Mouse (Mus musculus) G1E-ER4 (cell line): Measurements from ENCODE around the gene Tnnt1. TPM values are rescaled to one million over a fixed set of nuclear protein-coding genes. Genes with fewer than 3 reads are reported as not detected.

Experiments used
- GATA1 ChIP-seq: IDR thresholded peaks from one replicate; pipeline ENCODE4 v1.8.0; 2012; ENCODE audit warnings: low read length, inconsistent platforms
- polyA plus RNA-seq: library from polyadenylated mRNA; stranded (reverse); fragments of >175 nt; gene quantifications from 2 replicates; pipeline ENCODE4 v1.2.3, GENCODE M21; 2012

The Tnnt1 gene
- polyA plus RNA-seq, 1 experiment, result 0.11 TPM

- TF ChIP-seq GATA1, result no peak
Measured at GRCm38 (mm10) chr7:4482281-4482680, 33.9 kb downstream of the Tnnt1 start.

DNA sequence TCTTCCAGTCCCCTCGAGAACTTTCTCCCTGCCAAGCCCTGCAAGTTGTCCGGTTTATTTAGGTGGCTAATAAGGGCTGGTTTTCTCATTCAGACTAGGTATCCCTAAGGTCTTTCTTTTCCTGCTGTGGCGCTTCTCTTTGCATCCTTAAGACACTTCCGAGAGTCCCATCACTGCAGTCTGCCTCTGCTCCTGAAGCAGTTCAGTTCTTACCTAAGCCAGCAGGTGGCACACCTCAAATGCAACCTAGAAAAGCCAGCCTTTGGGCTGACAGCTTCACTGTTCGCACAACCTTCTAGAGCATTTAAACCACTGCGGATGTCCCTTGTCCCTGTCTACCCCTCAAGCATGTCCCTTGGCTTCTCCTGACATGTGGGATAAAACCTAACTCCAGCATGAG, 36.5 kb downstream of the Tnnt1 start:
- no peak for TF ChIP-seq GATA1

GRCm38 (mm10) chr7:4478796-4479291, 37.3 kb downstream of the Tnnt1 start:
- no peak for TF ChIP-seq GATA1

- TF ChIP-seq GATA1, result no peak
Measured at GRCm38 (mm10) chr7:4478021-4478795, 38.0 kb downstream of the Tnnt1 start.

GRCm38 (mm10) chr7:4473940-4474339, 42.2 kb downstream of the Tnnt1 start:
- TF ChIP-seq GATA1, result no peak

- no peak for TF ChIP-seq GATA1
Measured at GRCm38 (mm10) chr7:4471179-4471555, 45.0 kb downstream of the Tnnt1 start.

DNA sequence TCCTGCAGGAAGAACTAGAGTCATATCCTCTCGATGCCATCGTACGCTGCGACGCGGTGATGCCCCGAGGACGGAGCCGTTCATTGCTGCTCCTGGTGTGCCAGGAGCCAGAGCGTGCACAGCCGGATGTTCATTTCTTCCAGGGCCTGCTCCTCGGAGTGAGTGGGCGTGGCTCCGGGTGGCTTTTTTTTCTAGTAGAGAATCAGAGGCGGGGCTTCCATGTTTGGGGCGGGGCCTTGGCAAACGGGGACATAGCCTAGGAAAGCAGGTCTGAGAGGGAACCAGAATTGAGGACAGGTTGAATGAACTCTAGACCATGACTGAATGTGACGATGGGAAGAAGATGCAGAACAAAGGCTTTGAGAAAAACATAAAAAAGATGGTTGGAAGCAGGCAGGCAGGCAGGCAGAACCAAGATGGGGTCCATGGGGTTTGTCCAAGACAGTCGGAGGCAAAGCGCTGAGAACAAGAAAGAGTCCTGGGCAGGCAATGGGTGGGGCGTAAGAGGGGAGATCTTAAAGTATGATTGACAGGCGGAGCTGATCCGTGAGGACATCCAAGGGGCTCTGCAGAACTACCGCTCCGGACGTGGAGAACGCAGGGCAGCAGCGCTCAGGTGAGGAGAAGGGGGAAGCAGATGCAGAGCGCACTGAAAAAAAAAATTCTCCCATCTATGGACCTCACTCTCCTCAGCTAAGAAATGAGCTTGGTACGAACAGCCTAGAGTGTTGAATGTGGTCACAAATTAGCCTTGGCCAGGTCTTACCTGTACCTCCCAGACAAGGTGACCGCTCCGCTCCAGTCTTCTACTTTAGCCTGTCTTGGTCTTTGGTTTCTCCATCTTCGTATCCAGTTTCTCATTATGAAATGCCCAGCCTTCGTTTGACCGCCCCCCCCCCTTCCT, 45.7 kb downstream of the Tnnt1 start:
- TF ChIP-seq GATA1, result no peak

DNA sequence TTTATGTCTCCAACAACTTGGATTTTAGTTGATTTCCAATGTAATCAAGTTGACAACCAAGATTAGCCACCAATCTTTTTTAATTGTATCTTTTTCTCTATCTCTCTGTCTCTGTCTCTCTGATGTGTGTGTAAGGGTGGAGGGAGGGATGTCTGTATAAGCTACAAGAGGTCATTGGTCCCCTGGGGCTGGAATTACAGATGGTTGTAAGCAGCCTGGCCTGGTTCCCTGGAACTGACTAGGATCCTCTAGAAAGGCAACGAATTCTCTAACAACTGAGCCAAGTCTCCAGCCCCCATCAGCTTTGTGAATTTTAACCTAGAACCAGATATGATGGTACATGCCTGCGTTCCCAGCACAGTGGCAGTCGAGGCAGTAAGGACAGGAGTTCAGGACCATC, 48.4 kb downstream of the Tnnt1 start:
- no peak for TF ChIP-seq GATA1

DNA sequence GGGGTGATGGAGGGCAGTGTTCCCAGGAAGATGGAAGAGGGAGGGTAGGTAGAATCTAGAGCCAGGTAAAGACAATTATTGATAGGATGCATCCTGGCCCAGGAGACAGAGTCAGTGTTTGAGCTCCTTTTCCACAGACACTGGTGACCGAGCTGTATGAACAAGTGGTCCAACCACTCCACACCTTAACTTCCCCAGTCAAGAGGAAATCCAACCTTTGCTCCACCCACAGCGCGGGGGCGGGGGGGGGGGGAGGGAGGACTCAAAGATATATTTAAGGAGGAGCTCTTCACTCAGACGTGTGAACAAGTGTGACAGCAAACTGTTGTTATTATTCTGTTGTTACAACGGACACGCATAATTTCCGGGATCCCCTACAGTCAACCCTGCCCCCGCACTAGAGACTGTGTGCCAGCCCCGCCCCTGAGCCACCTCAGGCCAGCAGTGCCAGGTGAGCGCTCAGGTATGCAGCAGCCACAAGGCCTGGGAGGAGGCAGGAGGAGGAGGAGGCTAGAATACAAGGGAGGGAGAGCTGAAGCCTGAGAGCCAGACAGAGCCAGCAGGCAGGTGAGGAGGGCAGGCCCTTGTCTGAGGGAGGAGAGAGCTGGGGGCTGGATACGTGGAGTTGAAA, 51.9 kb downstream of the Tnnt1 start:
- no peak for TF ChIP-seq GATA1

- no peak for TF ChIP-seq GATA1
Measured at GRCm38 (mm10) chr7:4460576-4461434, 55.4 kb downstream of the Tnnt1 start, which contains the start of gene Eps8l1. Eps8l1 (plus strand) TSS chr7:4460674.

Other genes with a start within 250 kb of the Tnnt1 start
- not detected in 2 replicates for gene Ncr1, start 178.7 kb downstream of the Tnnt1 start, polyA plus RNA-seq
- gene Gp6, start 118.6 kb downstream of the Tnnt1 start, polyA plus RNA-seq, result not detected in 2 replicates
- 7.2 and 8.9 TPM in 2 replicates for gene Rdh13, start 70.7 kb downstream of the Tnnt1 start, polyA plus RNA-seq
- not detected in 2 replicates for gene Eps8l1, start 55.7 kb downstream of the Tnnt1 start, polyA plus RNA-seq
- 166 and 206 TPM in 2 replicates for gene Ppp1r12c, start 14.7 kb downstream of the Tnnt1 start, polyA plus RNA-seq
- 0.81 and 1.2 TPM in 2 replicates for gene Tnni3, start 7.8 kb upstream of the Tnnt1 start, polyA plus RNA-seq
- gene Dnaaf3, start 16.1 kb upstream of the Tnnt1 start, polyA plus RNA-seq, result 0.03 TPM in 1 of 2 replicates, not detected in the other
- gene Syt5, start 31.2 kb upstream of the Tnnt1 start, polyA plus RNA-seq, result not detected in 2 replicates
- gene Ptprh, start 87.7 kb upstream of the Tnnt1 start, polyA plus RNA-seq, result not detected in 2 replicates
- 2.8 and 3.7 TPM in 2 replicates for gene Tmem86b, start 115.0 kb upstream of the Tnnt1 start, polyA plus RNA-seq
- 272 and 281 TPM in 2 replicates for gene Ppp6r1, start 142.6 kb upstream of the Tnnt1 start, polyA plus RNA-seq
- gene Hspbp1, start 168.7 kb upstream of the Tnnt1 start, polyA plus RNA-seq, result 234 and 302 TPM in 2 replicates
- not detected in 2 replicates for gene Brsk1, start 174.2 kb upstream of the Tnnt1 start, polyA plus RNA-seq
- gene Tmem150b, start 208.9 kb upstream of the Tnnt1 start, polyA plus RNA-seq, result 0.04 TPM in 1 of 2 replicates, not detected in the other
- gene Kmt5c, start 223.7 kb upstream of the Tnnt1 start, polyA plus RNA-seq, result 474 and 610 TPM in 2 replicates
- 125 and 159 TPM in 2 replicates for gene Cox6b2, start 236.7 kb upstream of the Tnnt1 start, polyA plus RNA-seq